Mouse (Mus musculus) embryonic fibroblast, embryonic 13.5 days (primary cell): ENCODE measurements at regions not wholly inside any gene's neighbourhood (a gene's known extent, or its start where the extent isn't known, plus 50 kb on each side); places are given as distances from the start of the nearest gene placed in this dataset.

ENCODE experiments used
- H3K27ac ChIP-seq: 2 replicates; pipeline ENCODE4 v1.5.1; 2012; ENCODE audit warnings: low read length, control low read depth, inconsistent platforms; ENCODE audit not compliant: insufficient read depth
- H3K4me1 ChIP-seq: 2 replicates; pipeline ENCODE4 v1.6.1; 2011; ENCODE audit warnings: low read length; ENCODE audit not compliant: control insufficient read depth, insufficient read depth
- H3K4me3 ChIP-seq: 2 replicates; pipeline ENCODE4 v1.5.1; 2011; ENCODE audit warnings: mild to moderate bottlenecking, control low read depth, low read length; ENCODE audit not compliant: insufficient read depth
- CTCF ChIP-seq: IDR thresholded peaks from 2 replicates; pipeline ENCODE4 v1.5.1; 2011; ENCODE audit warnings: mild to moderate bottlenecking, control low read depth, low read length, moderate library complexity, borderline replicate concordance; ENCODE audit not compliant: insufficient read depth
- POLR2A ChIP-seq: IDR thresholded peaks from 2 replicates; pipeline ENCODE4 v1.6.1; 2011; ENCODE audit warnings: low read depth, mild to moderate bottlenecking, control low read depth, low read length, moderate library complexity

DNA sequence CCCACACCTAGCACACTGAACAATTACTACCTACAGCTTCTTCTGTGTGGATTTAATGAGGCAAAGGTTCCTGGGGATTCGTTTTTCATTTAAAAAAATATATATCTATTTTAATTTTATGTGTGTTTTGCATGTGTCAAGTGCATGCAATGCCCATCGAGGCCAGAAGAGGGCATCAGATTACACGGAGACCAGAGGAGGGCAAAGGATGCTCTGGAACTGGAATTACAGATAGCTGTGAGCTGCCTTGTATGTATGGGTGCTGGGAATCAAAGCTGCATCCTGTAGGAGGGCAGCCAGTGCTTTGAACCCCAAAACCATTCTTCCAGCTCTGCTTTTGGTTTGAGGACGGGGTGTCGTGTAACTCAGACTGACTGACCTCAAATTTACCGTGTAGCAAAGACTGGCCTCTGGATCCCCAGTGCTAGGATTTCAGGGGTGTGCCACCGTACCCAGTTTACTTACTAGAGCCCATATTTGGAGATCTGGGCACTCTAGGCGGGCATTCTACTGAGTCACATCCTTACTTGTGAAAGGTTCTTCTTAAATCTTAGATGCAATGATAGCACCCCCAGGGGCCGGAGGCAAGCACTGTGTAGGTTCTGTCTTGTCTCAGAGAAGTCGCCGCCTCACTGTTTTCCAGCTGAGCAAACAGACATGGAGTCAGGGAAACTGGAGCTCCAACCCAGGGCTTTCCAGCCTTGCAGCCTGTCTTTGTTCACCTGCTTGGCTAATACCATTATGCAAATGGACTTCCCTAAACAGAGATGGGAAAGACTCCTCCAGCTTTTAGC lies 225.6 kb upstream of the Nfe2l3 start:
- H3K27ac ChIP-seq = no peak overlapping the region
- H3K4me1 ChIP-seq = peaks cover 11% of the 10 kb centered on the region
- H3K4me3 ChIP-seq = no peak overlapping the region
- TF ChIP-seq CTCF (peak; percentile 71; the same call in 1 of the 2 replicates), POLR2A (no peak)

DNA sequence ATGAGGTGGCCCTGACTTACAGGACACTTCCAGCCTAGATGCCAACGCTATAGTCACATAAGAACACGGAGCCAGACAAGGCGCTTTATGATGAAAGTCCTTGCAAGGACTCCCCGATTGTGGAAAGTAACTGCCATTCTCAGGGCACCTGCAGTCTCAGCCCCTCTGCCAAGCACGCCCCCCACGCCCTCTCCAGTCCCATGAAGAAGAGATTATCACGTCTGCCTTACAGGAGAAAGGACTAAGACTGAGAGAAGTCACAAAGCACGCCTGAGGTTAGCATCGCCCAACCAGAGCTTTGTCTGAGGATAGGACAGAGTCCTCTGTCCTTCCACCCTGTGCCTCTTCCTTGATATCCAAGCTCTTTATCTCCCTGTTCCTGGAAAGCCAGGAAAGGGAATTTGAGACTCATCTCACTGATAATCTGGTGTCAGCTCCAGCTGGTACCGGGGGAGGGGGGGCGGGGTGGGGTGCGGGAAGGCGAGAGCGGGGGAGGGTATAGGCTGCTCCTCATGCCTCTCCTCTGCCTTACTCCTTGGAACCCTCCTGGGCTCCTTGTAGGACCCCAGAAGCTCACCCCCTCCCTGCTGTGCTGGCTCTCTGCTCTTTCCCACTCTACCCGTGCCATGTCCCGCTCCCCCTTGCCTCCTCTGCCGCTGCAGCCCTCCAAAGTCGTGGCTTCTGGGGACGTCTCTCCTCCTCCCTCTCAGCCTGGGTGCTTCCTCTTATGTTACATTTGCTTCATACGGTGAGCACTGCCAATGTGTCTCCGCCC lies 224.7 kb upstream of the Nfe2l3 start:
- peaks cover 13% of the 10 kb centered on the region for H3K4me1 ChIP-seq
- no peak overlapping the region for H3K27ac ChIP-seq
- TF ChIP-seq CTCF = no peak
- TF ChIP-seq POLR2A = no peak
- no peak overlapping the region for H3K4me3 ChIP-seq

- H3K4me3 ChIP-seq = no peak overlapping the region
- H3K27ac ChIP-seq = no peak overlapping the region
- TF ChIP-seq CTCF = no peak
- no peak for TF ChIP-seq POLR2A
- peaks cover 13% of the 10 kb centered on the region for H3K4me1 ChIP-seq
Measured at GRCm38 (mm10) chr6:51208660-51209396, 223.6 kb upstream of the Nfe2l3 start.

- peak overlapping the region; percentile 38; the same call in 1 of the 2 replicates for H3K27ac ChIP-seq
Measured at GRCm38 (mm10) chr6:51211418-51211817, 221.1 kb upstream of the Nfe2l3 start.

DNA sequence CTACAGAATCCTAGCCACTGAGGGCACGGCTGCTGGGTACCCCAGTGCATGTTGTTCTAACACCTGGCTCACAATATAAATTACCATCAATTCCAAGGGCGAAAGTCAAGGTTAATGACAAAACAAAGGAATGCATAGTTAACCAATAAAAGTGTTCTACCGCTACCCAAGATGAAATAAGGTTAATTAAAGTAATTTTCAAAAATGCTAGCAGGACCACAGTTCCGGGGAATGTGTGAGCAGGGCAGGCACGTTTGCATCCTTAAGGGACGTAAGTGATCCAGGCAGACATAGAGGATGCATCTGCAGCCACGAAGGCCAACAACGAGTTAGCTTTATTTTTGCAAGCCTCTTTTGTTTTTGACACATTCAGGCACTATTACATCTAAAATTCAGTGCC lies 220.3 kb upstream of the Nfe2l3 start:
- Histone ChIP-seq H3K4me3 (no peak overlapping the region), H3K4me1 (peaks cover 13% of the 10 kb centered on the region), H3K27ac (no peak overlapping the region)
- TF ChIP-seq CTCF = no peak
- no peak for TF ChIP-seq POLR2A

More at GRCm38 (mm10) chr6:51211418-51211817, 221.1 kb upstream of the Nfe2l3 start:
- Histone ChIP-seq H3K4me1 (peaks cover 13% of the 10 kb centered on the region), H3K4me3 (no peak overlapping the region)
- TF ChIP-seq POLR2A = no peak
- no peak for TF ChIP-seq CTCF

DNA sequence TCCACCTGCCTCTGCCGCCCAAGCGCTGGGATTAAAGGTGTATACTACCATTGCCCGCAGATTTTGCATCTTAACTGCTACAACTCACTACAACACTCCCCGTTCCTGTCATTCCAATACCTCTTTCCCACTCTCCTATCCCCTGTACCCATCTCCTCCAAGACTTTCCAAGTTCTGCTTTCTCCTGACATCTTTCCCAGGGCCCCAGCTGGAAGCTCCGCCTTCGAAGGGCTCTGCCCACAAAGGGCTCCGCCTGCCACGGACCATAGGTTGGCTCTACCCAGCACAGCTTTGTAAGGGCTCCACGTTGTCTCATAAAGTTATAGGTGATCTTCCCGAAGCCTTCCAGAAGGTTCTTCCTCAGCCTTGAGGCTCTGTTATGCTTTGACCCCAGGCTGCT lies 217.1 kb upstream of the Nfe2l3 start:
- TF ChIP-seq POLR2A = no peak
- no peak for TF ChIP-seq CTCF
- Histone ChIP-seq H3K4me3 (no peak overlapping the region), H3K27ac (no peak overlapping the region), H3K4me1 (peaks cover 9% of the 10 kb centered on the region; the same call in 1 of the 2 replicates)

DNA sequence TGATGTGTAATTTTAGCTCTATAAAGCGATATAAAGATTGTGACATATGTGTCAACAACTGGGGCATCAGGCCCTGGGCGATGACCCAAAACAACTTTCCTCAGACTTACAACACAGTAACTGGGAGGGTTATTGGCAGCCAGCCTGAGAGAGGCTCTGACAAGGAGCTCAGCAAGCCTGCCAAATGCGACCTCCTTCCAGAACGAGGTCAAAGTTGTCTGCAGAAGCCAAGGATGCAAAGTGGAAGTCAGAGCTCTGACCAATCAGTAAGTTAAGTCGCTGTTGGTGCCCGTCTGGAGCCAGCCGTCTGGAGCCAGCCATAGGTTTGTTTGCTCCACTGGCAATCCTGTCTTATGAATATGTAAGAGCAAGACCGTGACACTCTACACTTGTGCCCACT lies 216.0 kb upstream of the Nfe2l3 start:
- no peak for TF ChIP-seq CTCF
- no peak for TF ChIP-seq POLR2A
- Histone ChIP-seq H3K27ac (no peak overlapping the region), H3K4me3 (no peak overlapping the region), H3K4me1 (0 out of 2 replicates have a peak, but pooled peaks cover 3% of the 10 kb centered on the region)

DNA sequence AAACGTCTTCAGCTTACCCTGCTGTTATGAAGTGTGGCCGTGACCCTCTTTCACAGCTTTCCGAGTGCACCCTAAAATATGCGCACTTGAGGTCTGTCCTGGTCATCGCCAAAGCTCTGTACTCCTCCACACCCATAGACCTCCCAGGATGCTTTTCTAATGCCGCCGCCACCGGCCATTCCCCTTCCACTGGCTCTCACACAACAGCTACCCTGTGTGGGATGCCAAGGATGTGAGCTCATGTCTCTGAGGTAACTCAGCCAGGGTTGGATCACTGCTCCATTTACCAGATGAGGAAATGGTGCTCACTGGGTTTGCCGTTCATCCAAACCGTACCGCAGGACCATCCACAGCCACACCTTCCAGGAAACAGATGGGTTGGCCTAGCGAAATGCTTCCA lies 212.8 kb upstream of the Nfe2l3 start:
- no peak overlapping the region for H3K27ac ChIP-seq
- TF ChIP-seq POLR2A (no peak), CTCF (no peak)

DNA sequence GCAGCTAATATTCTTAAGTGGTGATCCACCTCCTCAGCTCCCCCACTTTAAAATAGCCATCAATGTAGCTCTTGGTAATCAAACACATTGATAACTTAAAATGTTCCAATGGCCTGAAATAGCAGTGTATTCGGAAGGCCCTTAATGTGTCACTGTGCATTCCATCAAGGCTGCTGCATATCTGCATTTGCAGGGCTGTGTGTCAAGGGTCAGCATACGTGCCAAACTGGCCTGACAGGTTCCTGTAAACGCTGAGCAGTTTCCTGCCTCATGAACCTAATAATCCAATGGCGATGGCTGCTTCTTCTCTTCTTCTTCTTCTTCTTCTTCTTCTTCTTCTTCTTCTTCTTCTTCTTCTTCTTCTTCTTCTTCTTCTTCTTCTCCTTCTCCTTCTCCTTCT lies 211.7 kb upstream of the Nfe2l3 start:
- Histone ChIP-seq H3K4me3 (no peak overlapping the region), H3K27ac (no peak overlapping the region), H3K4me1 (no peaks in the 10 kb centered on the region)
- TF ChIP-seq POLR2A (no peak), CTCF (no peak)

More for the DNA sequence above, 212.8 kb upstream of the Nfe2l3 start:
- Histone ChIP-seq H3K4me3 (no peak overlapping the region), H3K4me1 (no peaks in the 10 kb centered on the region)

GRCm38 (mm10) chr6:51236077-51236740 lies 196.3 kb upstream of the Nfe2l3 start:
- H3K4me1 ChIP-seq = no peaks in the 10 kb centered on the region
- no peak overlapping the region for H3K4me3 ChIP-seq
- no peak for TF ChIP-seq POLR2A
- no peak for TF ChIP-seq CTCF
- H3K27ac ChIP-seq = no peak overlapping the region
